Mouse (Mus musculus) heart, embryonic 16.5 days (tissue): Measurements from ENCODE around the gene Diras2. TPM values are rescaled to one million over a fixed set of nuclear protein-coding genes. Genes with fewer than 3 reads are reported as not detected.

Source experiments
- polyA plus RNA-seq: library from polyadenylated mRNA; unstranded; fragments of >200 nt; fragmentation: Nextera tagmentation; extraction: Ambion mirVana; gene quantifications from 2 replicates; pipeline ENCODE4 v1.2.1, GENCODE M21; 2015

The Diras2 gene
- polyA plus RNA-seq, 1 experiment from 2014 or later = 1.2 TPM

Other genes starting within 250 kb of the Diras2 start
- gene Syk, start 51.9 kb upstream of the Diras2 start, polyA plus RNA-seq = 7.9 and 8.7 TPM in 2 replicates